Mouse (Mus musculus) cerebellum, postnatal 36 days (tissue): ENCODE measurements around the gene Fancd2.

Experiments
- DNase-seq, 2 experiments: peaks; one replicate each; pipeline ENCODE4 v3.0.0; 2021 to 2022; ENCODE audit warnings: mixed read lengths in 2 of 2

The Fancd2 gene

GRCm38 (mm10) chr6:113530932-113531839 lies at the start of gene Fancd2, which contains the start of gene Emc3:
Gene Fancd2, plus strand, starts transcription at chr6:113531682.
Gene Emc3, minus strand, starts transcription at chr6:113531652.
- peak; percentile 93 to 95 for DNase-seq

GRCm38 (mm10) chr6:113482477-113483099 lies 48.9 kb upstream of the Fancd2 start:
- DNase-seq: peak; percentile 62 to 65

GRCm38 (mm10) chr6:113483100-113483615 lies 48.3 kb upstream of the Fancd2 start, which contains the start of gene Creld1:
Gene Creld1, plus strand, starts transcription at chr6:113483297.
- DNase-seq: peak; percentile 95

- DNase-seq: peak; percentile 42 to 45
These were observed 47.8 kb upstream of the Fancd2 start for GRCm38 (mm10) chr6:113483729-113484128.

GRCm38 (mm10) chr6:113487125-113487576 lies 44.3 kb upstream of the Fancd2 start:
- no peak for DNase-seq

GRCm38 (mm10) chr6:113489410-113489809 lies 42.1 kb upstream of the Fancd2 start:
- DNase-seq: peak in 1 of 2 experiments; percentile 51

GRCm38 (mm10) chr6:113492101-113492864 lies 39.2 kb upstream of the Fancd2 start:
- DNase-seq: no peak

- DNase-seq: peak; percentile 58 to 70
These were observed 37.2 kb upstream of the Fancd2 start for GRCm38 (mm10) chr6:113494258-113494788.

- DNase-seq: no peak
These were observed 36.3 kb upstream of the Fancd2 start for GRCm38 (mm10) chr6:113495071-113495675.

GRCm38 (mm10) chr6:113499346-113499745 lies 32.1 kb upstream of the Fancd2 start:
- no peak for DNase-seq

- DNase-seq: peak; percentile 81 to 83
These were observed 29.9 kb upstream of the Fancd2 start, which contains the start of gene Prrt3 for GRCm38 (mm10) chr6:113501388-113502084. Gene Prrt3, minus strand, starts transcription at chr6:113501931.

GRCm38 (mm10) chr6:113502801-113503200 lies 28.7 kb upstream of the Fancd2 start:
- DNase-seq: no peak

GRCm38 (mm10) chr6:113505689-113506088 lies 25.8 kb upstream of the Fancd2 start:
- DNase-seq: no peak

- no peak for DNase-seq
These were observed 24.4 kb upstream of the Fancd2 start for GRCm38 (mm10) chr6:113507130-113507529.

GRCm38 (mm10) chr6:113508272-113508946 lies 23.1 kb upstream of the Fancd2 start:
- no peak for DNase-seq

GRCm38 (mm10) chr6:113508947-113509280 lies 22.6 kb upstream of the Fancd2 start:
- peak; percentile 70 to 79 for DNase-seq

GRCm38 (mm10) chr6:113513944-113514343 lies 17.5 kb upstream of the Fancd2 start:
- no peak for DNase-seq

GRCm38 (mm10) chr6:113514600-113514999 lies 16.9 kb upstream of the Fancd2 start:
- DNase-seq: no peak

GRCm38 (mm10) chr6:113517434-113518080 lies 13.9 kb upstream of the Fancd2 start:
- no peak for DNase-seq

- no peak for DNase-seq
These were observed 9.2 kb upstream of the Fancd2 start for GRCm38 (mm10) chr6:113522310-113522709.
